Mouse (Mus musculus): ENCODE results near the gene Slc1a1. TPM values are rescaled to one million over a fixed set of nuclear protein-coding genes. Genes with fewer than 3 reads are reported as not detected.

The Slc1a1 gene
- total RNA-seq (2021) = 100 to 1,000 TPM; 139 to 149 TPM
- long read RNA-seq, experiment 1, transcript Slc1a1-201 (12 exons, 3,800 nt) = major isoform, 60 of 70 reads
- long read RNA-seq, experiment 1, partial matches to known transcripts = 1 of 70 reads
- long read RNA-seq, experiment 1, other reads (novel, unspliced or antisense) = 9 of 70 reads
- long read RNA-seq, experiment 2, transcript Slc1a1-201 (12 exons, 3,800 nt) = major isoform, 79 of 100 reads
- long read RNA-seq, experiment 2, partial matches to known transcripts = 8 of 100 reads
- long read RNA-seq, experiment 2, other reads (novel, unspliced or antisense) = 13 of 100 reads

- Histone ChIP-seq H3K27ac (peak within 1 kb of the TSS; percentile 95), H3K4me3 (peak within 1 kb of the TSS; percentile 83)
- TF ChIP-seq CTCF (conservative IDR thresholded peaks at IDR 0.05) = peak; percentile 32
- peak; percentile 78 to 85 for DNase-seq (ENCODE audit: low spot score in 2 of 2)
Measured at GRCm38 (mm10) chr19:28834798-28835499, at the start of gene Slc1a1. Gene Slc1a1 (plus strand): TSS chr19:28835049.

GRCm38 (mm10) chr19:28790196-28790595 is 44.7 kb upstream of the Slc1a1 start:
- no peak for DNase-seq (ENCODE audit: low spot score in 2 of 2)
- Histone ChIP-seq H3K27ac (no peak overlapping the region), H3K4me3 (no peak overlapping the region)
- no peak for TF ChIP-seq CTCF (conservative IDR thresholded peaks at IDR 0.05)

- no peak overlapping the region for H3K4me3 ChIP-seq
- no peak overlapping the region for H3K27ac ChIP-seq
- DNase-seq (ENCODE audit: low spot score in 2 of 2) = no peak
- no peak for TF ChIP-seq CTCF (conservative IDR thresholded peaks at IDR 0.05)
Measured at GRCm38 (mm10) chr19:28793307-28793706, 41.5 kb upstream of the Slc1a1 start.

- peak overlapping the region; percentile 63 for H3K27ac ChIP-seq
- DNase-seq (ENCODE audit: low spot score in 2 of 2) = no peak
Measured at GRCm38 (mm10) chr19:28796146-28796848, 38.6 kb upstream of the Slc1a1 start.

DNA sequence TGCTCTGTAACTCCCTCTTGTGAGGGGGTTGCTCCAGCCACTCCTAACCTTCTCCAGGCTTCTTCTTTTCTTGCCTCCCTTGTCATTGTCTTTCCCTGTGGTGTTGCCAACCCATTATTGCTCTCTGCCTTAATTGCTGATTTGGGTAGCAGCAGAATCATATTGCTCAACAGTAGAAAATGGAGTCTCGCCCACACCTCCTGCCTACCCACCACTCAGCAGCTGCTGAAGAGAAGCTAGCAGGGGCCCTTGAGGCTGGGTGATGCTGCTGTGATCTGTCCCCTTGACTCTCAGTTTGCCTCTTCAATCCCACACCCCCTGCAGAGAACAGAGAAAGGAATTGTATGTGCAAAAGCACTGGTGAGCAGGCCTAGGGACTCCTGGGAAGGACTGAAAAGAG is 37.9 kb upstream of the Slc1a1 start:
- DNase-seq (ENCODE audit: low spot score in 2 of 2) = peak; percentile 37 to 39
- Histone ChIP-seq H3K4me3 (no peak overlapping the region), H3K27ac (peak overlapping the region; percentile 63)
- no peak for TF ChIP-seq CTCF (conservative IDR thresholded peaks at IDR 0.05)

More at GRCm38 (mm10) chr19:28796146-28796848, 38.6 kb upstream of the Slc1a1 start:
- no peak overlapping the region for H3K4me3 ChIP-seq
- TF ChIP-seq CTCF (conservative IDR thresholded peaks at IDR 0.05) = no peak

DNA sequence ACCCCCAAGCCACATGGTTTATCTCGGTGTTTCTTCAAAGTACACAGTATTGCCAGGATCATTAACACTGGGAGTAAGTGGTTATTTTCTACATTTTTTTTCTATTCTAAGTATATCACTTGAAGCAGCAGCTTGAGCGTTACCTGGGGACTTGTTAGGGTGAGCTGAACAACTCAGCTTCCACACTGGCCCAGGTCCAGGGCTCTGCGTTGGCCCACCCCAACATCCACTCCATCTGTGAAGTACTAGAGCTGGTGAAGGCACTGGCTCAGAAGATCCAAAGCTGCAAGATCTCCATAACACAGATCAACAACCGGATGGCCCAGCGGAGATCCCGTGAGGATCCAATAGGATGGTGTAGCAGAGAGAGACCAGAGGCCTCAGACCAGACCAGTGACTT is 37.2 kb upstream of the Slc1a1 start:
- no peak for TF ChIP-seq CTCF (conservative IDR thresholded peaks at IDR 0.05)
- peak overlapping the region; percentile 63 for H3K27ac ChIP-seq

GRCm38 (mm10) chr19:28800448-28800847 is 34.4 kb upstream of the Slc1a1 start:
- 0 out of 2 replicates have a peak overlapping the region, but pooled peaks have one; percentile 18 for H3K27ac ChIP-seq
- no peak overlapping the region for H3K4me3 ChIP-seq
- DNase-seq (ENCODE audit: low spot score in 2 of 2) = no peak
- no peak for TF ChIP-seq CTCF (conservative IDR thresholded peaks at IDR 0.05)

More for the DNA sequence above, 37.2 kb upstream of the Slc1a1 start:
- H3K4me3 ChIP-seq = no peak overlapping the region
- DNase-seq (ENCODE audit: low spot score in 2 of 2) = no peak

DNA sequence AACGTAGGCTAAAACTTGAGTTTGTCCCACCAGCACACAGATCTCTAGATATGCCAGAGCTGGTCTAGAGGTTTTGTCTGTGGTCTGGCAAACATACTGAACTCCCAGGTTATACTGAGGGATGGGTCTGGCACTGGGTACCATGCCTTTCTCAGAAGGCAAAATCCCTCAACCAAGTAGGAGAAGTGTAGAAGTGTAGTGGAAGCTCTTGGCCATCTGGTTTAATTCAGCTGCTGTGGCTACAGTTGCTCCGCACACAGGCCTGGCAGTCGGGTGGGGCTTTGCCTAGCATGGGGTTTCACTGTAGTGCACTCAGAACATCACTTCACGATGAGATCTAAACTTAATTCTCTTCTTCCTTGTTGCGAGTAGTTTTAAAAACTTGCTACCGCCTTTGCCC is 28.6 kb upstream of the Slc1a1 start:
- DNase-seq (ENCODE audit: low spot score in 2 of 2) = no peak
- no peak overlapping the region for H3K27ac ChIP-seq
- TF ChIP-seq CTCF (conservative IDR thresholded peaks at IDR 0.05) = no peak

GRCm38 (mm10) chr19:28806821-28807496 is 27.9 kb upstream of the Slc1a1 start:
- Histone ChIP-seq H3K4me3 (no peak overlapping the region), H3K27ac (no peak overlapping the region)
- no peak for DNase-seq (ENCODE audit: low spot score in 2 of 2)
- no peak for TF ChIP-seq CTCF (conservative IDR thresholded peaks at IDR 0.05)

More for the DNA sequence above, 28.6 kb upstream of the Slc1a1 start:
- H3K4me3 ChIP-seq = no peak overlapping the region

DNA sequence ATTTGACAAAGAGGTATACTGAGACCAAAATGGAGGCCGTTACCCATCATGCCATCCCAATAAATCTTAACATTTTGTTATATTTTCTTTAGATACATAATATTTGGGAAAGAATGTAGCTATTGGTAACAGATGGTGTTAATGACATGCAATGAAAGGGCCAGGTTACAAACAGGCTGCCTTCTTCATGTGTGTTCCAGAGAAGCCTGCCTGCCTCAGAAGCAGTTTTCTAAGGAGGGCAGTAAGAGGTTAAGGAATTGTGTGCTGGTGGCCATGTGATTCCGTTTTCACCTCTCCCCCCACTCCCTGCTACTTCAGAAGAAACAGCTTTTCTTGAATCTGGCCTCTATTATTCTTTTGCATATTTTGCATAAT is 27.4 kb upstream of the Slc1a1 start:
- Histone ChIP-seq H3K4me3 (no peak overlapping the region), H3K27ac (no peak overlapping the region)
- no peak for TF ChIP-seq CTCF (conservative IDR thresholded peaks at IDR 0.05)
- DNase-seq (ENCODE audit: low spot score in 2 of 2) = no peak

DNA sequence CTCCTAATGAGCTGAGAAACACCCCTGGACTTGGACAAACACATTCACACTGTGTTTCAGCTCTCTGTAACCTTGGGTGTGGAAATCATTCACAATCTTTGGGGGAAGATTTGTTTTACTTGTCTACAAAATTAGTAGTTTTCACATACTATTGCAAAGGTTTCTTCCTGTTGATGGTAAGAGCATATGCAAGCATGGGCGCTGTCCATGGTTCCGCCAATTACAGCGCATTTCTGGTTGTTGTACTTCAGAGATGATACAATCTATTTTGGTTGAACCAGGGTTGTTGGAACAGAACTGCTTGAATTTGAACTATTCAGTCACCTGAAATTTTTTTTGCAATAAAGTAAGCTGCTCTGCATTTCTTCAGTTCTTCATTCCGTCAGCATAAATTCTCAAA is 16.6 kb upstream of the Slc1a1 start:
- no peak overlapping the region for H3K27ac ChIP-seq
- TF ChIP-seq CTCF (conservative IDR thresholded peaks at IDR 0.05) = no peak
- no peak overlapping the region for H3K4me3 ChIP-seq
- no peak for DNase-seq (ENCODE audit: low spot score in 2 of 2)

GRCm38 (mm10) chr19:28827697-28828328 is 7.0 kb upstream of the Slc1a1 start:
- no peak for DNase-seq (ENCODE audit: low spot score in 2 of 2)
- H3K27ac ChIP-seq = no peak overlapping the region
- H3K4me3 ChIP-seq = peak overlapping the region; percentile 8; the same call in 1 of the 2 replicates
- TF ChIP-seq CTCF (conservative IDR thresholded peaks at IDR 0.05) = no peak

Data from layer of hippocampus, adult 2 months (tissue).